Comparison of ENCODE assay signal across 9 mouse cellular contexts in genomic region chr14:55027653-55028052, GRCm38 (mm10). TPM values are rescaled to one million over a fixed set of nuclear protein-coding genes. Genes with fewer than 3 reads are reported as not detected.
DNase-seq lines count a peak whose midpoint lies in the region; ATAC-seq and TF ChIP-seq lines count a peak whose summit lies in the region.
"Had no signal": no experiment of that assay in that cellular context is flagged by ENCODE, and none has a peak within 500 bp of the region (broad histone marks: within the 10 kb centered on the region; RNA-seq: fewer than 3 reads in every experiment).

No protein-coding gene starts in this region.

- TF ChIP-seq POLR2A in thymus, adult 2 months (IDR thresholded peaks at IDR 0.05; ENCODE audit: control insufficient read depth, extremely low read depth, insufficient read depth, low read length, poor library complexity) = no peak

- no peak overlapping the region for H3K27ac ChIP-seq in intestine, postnatal 0 days (ENCODE audit: low read depth, low read length)
- no peak overlapping the region for H3K27ac ChIP-seq in intestine, embryonic 16.5 days (ENCODE audit: low read length)
- peak overlapping the region; percentile 86 for H3K27ac ChIP-seq in forebrain, embryonic 10.5 days
- H3K27ac ChIP-seq in midbrain, embryonic 15.5 days = peak overlapping the region; percentile 87
- H3K27ac ChIP-seq in thymus, adult 2 months (ENCODE audit: control insufficient read depth, insufficient read depth, low read length) = no peak overlapping the region

- ATAC-seq in intestine, postnatal 0 days = no peak
- ATAC-seq in intestine, embryonic 16.5 days = no peak
- ATAC-seq in midbrain, embryonic 15.5 days (replicated peaks) = peak; percentile 43
- no peak for ATAC-seq in activated CD4-positive, CD25-positive, alpha-beta regulatory T cell, adult 4 months

- no peaks in the 10 kb centered on the region for H3K9me3 ChIP-seq in intestine, postnatal 0 days (ENCODE audit: control insufficient read depth)
- H3K9me3 ChIP-seq in intestine, embryonic 16.5 days (ENCODE audit: control insufficient read depth, low read length) = no peaks in the 10 kb centered on the region
- H3K9me3 ChIP-seq in forebrain, embryonic 10.5 days = no peaks in the 10 kb centered on the region
- H3K9me3 ChIP-seq in midbrain, embryonic 15.5 days = no peaks in the 10 kb centered on the region

- no peak overlapping the region for H3K4me2 ChIP-seq in intestine, postnatal 0 days (replicated peaks; ENCODE audit: low read depth)
- no peak overlapping the region for H3K4me2 ChIP-seq in intestine, embryonic 16.5 days (ENCODE audit: low read depth, low read length)
- peak overlapping the region; percentile 41; the same call in 1 of the 2 replicates for H3K4me2 ChIP-seq in midbrain, embryonic 15.5 days

- peaks cover 29% of the 10 kb centered on the region for H3K36me3 ChIP-seq in intestine, postnatal 0 days (ENCODE audit: control insufficient read depth, insufficient read depth)
- H3K36me3 ChIP-seq in intestine, embryonic 16.5 days (ENCODE audit: control insufficient read depth, insufficient read depth, low read length) = 0 out of 2 replicates have a peak, but pooled peaks cover 7% of the 10 kb centered on the region
- peaks cover 33% of the 10 kb centered on the region for H3K36me3 ChIP-seq in forebrain, embryonic 10.5 days (replicated peaks)
- peaks cover 8% of the 10 kb centered on the region; the same call in 1 of the 2 replicates for H3K36me3 ChIP-seq in midbrain, embryonic 15.5 days (replicated peaks)
- H3K36me3 ChIP-seq in thymus, adult 2 months (ENCODE audit: control insufficient read depth, insufficient read depth, low read length) = peaks cover 28% of the 10 kb centered on the region

- H3K4me1 ChIP-seq in intestine, postnatal 0 days (replicated peaks; ENCODE audit: control insufficient read depth, insufficient read depth, low read length) = no peaks in the 10 kb centered on the region
- 0 out of 2 replicates have a peak, but pooled peaks cover 4% of the 10 kb centered on the region for H3K4me1 ChIP-seq in intestine, embryonic 16.5 days (ENCODE audit: control insufficient read depth, insufficient read depth, low read length)
- H3K4me1 ChIP-seq in forebrain, embryonic 10.5 days = peaks cover 33% of the 10 kb centered on the region
- H3K4me1 ChIP-seq in midbrain, embryonic 15.5 days = peaks cover 31% of the 10 kb centered on the region
- no peaks in the 10 kb centered on the region for H3K4me1 ChIP-seq in thymus, adult 2 months (replicated peaks; ENCODE audit: control insufficient read depth, insufficient read depth, low read length)

- TF ChIP-seq CTCF in intestine, postnatal 0 days (IDR thresholded peaks at IDR 0.05; ENCODE audit: low read depth) = peak; percentile 45
- no peak for TF ChIP-seq CTCF in thymus, adult 2 months (IDR thresholded peaks at IDR 0.05; ENCODE audit: borderline replicate concordance, control insufficient read depth, extremely low read depth, insufficient read depth, low read length, poor library complexity)

- H3K4me3 ChIP-seq in intestine, postnatal 0 days (ENCODE audit: low read depth, low read length) = no peak overlapping the region
- H3K4me3 ChIP-seq in intestine, embryonic 16.5 days (ENCODE audit: low read length) = no peak overlapping the region
- H3K4me3 ChIP-seq in forebrain, embryonic 10.5 days = no peak overlapping the region
- no peak overlapping the region for H3K4me3 ChIP-seq in midbrain, embryonic 15.5 days
- H3K4me3 ChIP-seq in thymus, adult 2 months (ENCODE audit: control insufficient read depth, insufficient read depth, low read length) = no peak overlapping the region

- WGBS in intestine, postnatal 0 days = 43% methylated on average over 6 of the region's 6 CpGs
- WGBS in intestine, embryonic 16.5 days = 40% methylated on average over 6 of the region's 6 CpGs
- WGBS in forebrain, embryonic 10.5 days = 21% methylated on average over 6 of the region's 6 CpGs
- WGBS in midbrain, embryonic 15.5 days = 2% methylated on average over 6 of the region's 6 CpGs
- WGBS in thymus, adult 2 months = 79% methylated on average over 6 of the region's 6 CpGs

- DNase-seq in brain, adult 2 months (ENCODE audit: low read depth, low spot score) = peak; percentile 74
- DNase-seq in forebrain, embryonic 10.5 days (ENCODE audit: extremely low spot score, low spot score) = peak; percentile 26
- no peak for DNase-seq in thymus, adult 2 months
- no peak for DNase-seq in lung, adult 18-20 months

- no peak overlapping the region for H3K9ac ChIP-seq in intestine, postnatal 0 days (ENCODE audit: low read depth, low read length)
- no peak overlapping the region for H3K9ac ChIP-seq in intestine, embryonic 16.5 days (ENCODE audit: low read depth, low read length)
- H3K9ac ChIP-seq in midbrain, embryonic 15.5 days = no peak overlapping the region

- H3K27me3 ChIP-seq in intestine, postnatal 0 days (replicated peaks; ENCODE audit: control insufficient read depth, insufficient read depth, low read length) = no peaks in the 10 kb centered on the region
- H3K27me3 ChIP-seq in intestine, embryonic 16.5 days (replicated peaks; ENCODE audit: control insufficient read depth, insufficient read depth, low read length) = no peaks in the 10 kb centered on the region
- 0 out of 2 replicates have a peak, but pooled peaks cover 4% of the 10 kb centered on the region for H3K27me3 ChIP-seq in forebrain, embryonic 10.5 days (ENCODE audit: poor library complexity, severe bottlenecking)
- H3K27me3 ChIP-seq in midbrain, embryonic 15.5 days (replicated peaks) = no peaks in the 10 kb centered on the region
- H3K27me3 ChIP-seq in thymus, adult 2 months (ENCODE audit: control insufficient read depth, insufficient read depth, low read length) = no peaks in the 10 kb centered on the region

RNA-seq across cellular contexts. Expression of gene Ngdn, which starts 12.4 kb away (rescaled TPM):
- 69.4 and 77.9 TPM in 2 replicates for polyA plus RNA-seq in intestine, postnatal 0 days (2015; fragmentation: Nextera tagmentation; extraction: Ambion mirVana)
- 87.2 and 89.2 TPM in 2 replicates for polyA plus RNA-seq in intestine, embryonic 16.5 days (2015; fragmentation: Nextera tagmentation; extraction: Ambion mirVana)
- polyA plus RNA-seq in forebrain, embryonic 10.5 days (2016; fragmentation: Nextera tagmentation; extraction: Ambion mirVana) = 102 and 104 TPM in 2 replicates
- polyA plus RNA-seq in midbrain, embryonic 15.5 days (2015; fragmentation: Nextera tagmentation; extraction: Ambion mirVana) = 47.8 and 50.2 TPM in 2 replicates
- polyA plus RNA-seq in thymus, adult 2 months (2012; rRNA removed) = 24.6 and 31.0 TPM in 2 replicates
- polyA plus RNA-seq in activated CD4-positive, CD25-positive, alpha-beta regulatory T cell, adult 4 months (2017; shearing (Covaris generic)) = 100 to 1,000 TPM; 158 to 174 TPM

RNA-seq across cellular contexts. Expression of gene Myh7, which starts 33.2 kb away (rescaled TPM):
- polyA plus RNA-seq in intestine, postnatal 0 days (2015; fragmentation: Nextera tagmentation; extraction: Ambion mirVana) = 3.9 and 5.6 TPM in 2 replicates
- 2.6 and 4.1 TPM in 2 replicates for polyA plus RNA-seq in intestine, embryonic 16.5 days (2015; fragmentation: Nextera tagmentation; extraction: Ambion mirVana)
- 0.63 and 0.72 TPM in 2 replicates for polyA plus RNA-seq in forebrain, embryonic 10.5 days (2016; fragmentation: Nextera tagmentation; extraction: Ambion mirVana)
- 7.5 and 8.7 TPM in 2 replicates for polyA plus RNA-seq in midbrain, embryonic 15.5 days (2015; fragmentation: Nextera tagmentation; extraction: Ambion mirVana)
- 0.23 and 0.96 TPM in 2 replicates for polyA plus RNA-seq in thymus, adult 2 months (2012; rRNA removed)
- polyA plus RNA-seq in activated CD4-positive, CD25-positive, alpha-beta regulatory T cell, adult 4 months (2017; shearing (Covaris generic)) = not detected

RNA-seq across cellular contexts. Expression of gene Gm17428, which starts 50.9 kb away (rescaled TPM):
- polyA plus RNA-seq in intestine, postnatal 0 days (2015; fragmentation: Nextera tagmentation; extraction: Ambion mirVana) = not detected in 2 replicates
- not detected in 2 replicates for polyA plus RNA-seq in intestine, embryonic 16.5 days (2015; fragmentation: Nextera tagmentation; extraction: Ambion mirVana)
- polyA plus RNA-seq in forebrain, embryonic 10.5 days (2016; fragmentation: Nextera tagmentation; extraction: Ambion mirVana) = not detected in 2 replicates
- polyA plus RNA-seq in midbrain, embryonic 15.5 days (2015; fragmentation: Nextera tagmentation; extraction: Ambion mirVana) = not detected in 2 replicates
- not detected in 2 replicates for polyA plus RNA-seq in thymus, adult 2 months (2012; rRNA removed)
- polyA plus RNA-seq in activated CD4-positive, CD25-positive, alpha-beta regulatory T cell, adult 4 months (2017; shearing (Covaris generic)) = not detected
- polyA plus RNA-seq: gonadal fat pad, adult 2 months had no signal

Comparison
In these comparisons a context has a peak if more than half of its experiments do, and no peak if none do; other contexts are left out.
1. H3K27ac ChIP-seq: peak in forebrain, embryonic 10.5 days (single experiment) and midbrain, embryonic 15.5 days (single experiment); none in intestine, postnatal 0 days (single experiment), intestine, embryonic 16.5 days (single experiment) and thymus, adult 2 months (single experiment).
2. DNase-seq: peak in brain, adult 2 months (single experiment) and forebrain, embryonic 10.5 days (single experiment); none in thymus, adult 2 months (single experiment) and lung, adult 18-20 months (0 of 2).